Mouse (Mus musculus): ENCODE results near the gene Creb3l2.

Creb3l2 gene

DNA sequence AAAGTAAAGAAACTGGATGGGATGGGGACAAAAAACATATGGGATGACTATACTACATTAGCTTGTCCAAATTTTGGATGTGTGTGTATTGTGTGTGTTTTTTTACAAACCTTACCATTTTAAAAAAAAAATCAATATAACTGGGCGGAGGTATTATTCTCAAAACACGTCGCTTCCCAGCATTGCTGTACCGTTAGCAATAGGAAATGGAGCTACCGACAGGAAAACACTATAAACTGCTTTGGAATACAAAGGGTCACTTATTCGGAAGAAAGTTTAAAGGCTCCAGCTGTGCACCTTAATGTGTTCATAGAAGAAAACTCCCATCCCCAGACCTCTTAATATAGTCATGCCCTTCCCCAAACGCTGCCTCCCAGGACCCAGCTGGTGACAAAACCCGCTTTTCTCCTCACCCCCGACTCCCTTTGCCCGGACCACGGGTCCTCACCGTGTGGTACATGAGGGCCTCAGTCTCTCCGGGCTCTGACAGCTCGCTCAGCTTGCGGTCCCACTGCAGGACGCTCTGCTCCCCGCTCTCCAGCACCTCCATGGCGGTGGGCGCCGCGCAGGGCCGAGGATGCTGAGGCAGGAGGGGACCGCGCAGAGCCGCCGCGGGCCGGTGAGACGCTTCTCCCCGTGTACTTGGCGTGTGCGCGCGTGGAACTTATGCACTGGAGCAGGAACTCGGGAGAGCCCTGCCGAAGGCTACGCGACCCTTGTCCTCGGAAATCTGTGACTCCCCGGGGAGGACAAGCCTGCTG is 515 bp downstream of the Creb3l2 start:
- DNase-seq (ENCODE audit: low spot score), result no peak

DNA sequence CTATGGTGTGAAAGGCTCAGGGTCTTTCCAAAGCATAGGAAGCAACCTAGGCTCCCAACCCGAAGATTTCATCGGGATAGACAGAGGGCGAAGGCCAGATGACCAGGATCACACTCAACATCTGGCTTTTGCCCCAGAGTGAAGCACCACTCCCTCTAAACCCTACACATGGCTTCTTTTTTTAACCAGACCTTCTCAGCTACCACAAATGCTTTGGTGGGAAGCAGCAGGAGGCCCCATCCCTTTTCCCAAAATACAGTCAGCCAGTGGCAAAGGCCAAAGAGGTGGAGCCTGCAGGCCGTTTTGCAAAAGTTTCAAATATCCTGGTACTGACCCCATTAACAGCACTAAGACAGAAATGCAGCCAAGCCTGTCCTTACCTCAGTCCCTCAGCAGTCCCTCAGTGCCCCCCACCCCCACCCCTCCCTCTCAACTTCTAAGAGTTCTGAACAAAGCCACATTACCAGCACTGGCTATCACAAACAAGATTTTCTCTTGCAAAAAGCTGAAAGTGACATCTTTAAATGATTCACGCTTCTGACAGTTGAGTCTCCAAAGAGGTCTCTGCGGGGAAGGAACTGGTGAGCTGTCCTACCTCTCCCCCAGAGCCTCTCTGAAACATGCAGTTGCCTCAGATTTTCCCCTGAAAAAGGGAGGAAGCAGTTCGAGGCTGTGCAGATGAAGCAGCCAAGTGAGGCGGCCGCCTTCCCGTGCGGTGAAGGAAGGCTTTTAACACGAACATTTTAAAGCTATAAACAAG is 1.3 kb downstream of the Creb3l2 start:
- no peak for DNase-seq (ENCODE audit: low spot score)

DNA sequence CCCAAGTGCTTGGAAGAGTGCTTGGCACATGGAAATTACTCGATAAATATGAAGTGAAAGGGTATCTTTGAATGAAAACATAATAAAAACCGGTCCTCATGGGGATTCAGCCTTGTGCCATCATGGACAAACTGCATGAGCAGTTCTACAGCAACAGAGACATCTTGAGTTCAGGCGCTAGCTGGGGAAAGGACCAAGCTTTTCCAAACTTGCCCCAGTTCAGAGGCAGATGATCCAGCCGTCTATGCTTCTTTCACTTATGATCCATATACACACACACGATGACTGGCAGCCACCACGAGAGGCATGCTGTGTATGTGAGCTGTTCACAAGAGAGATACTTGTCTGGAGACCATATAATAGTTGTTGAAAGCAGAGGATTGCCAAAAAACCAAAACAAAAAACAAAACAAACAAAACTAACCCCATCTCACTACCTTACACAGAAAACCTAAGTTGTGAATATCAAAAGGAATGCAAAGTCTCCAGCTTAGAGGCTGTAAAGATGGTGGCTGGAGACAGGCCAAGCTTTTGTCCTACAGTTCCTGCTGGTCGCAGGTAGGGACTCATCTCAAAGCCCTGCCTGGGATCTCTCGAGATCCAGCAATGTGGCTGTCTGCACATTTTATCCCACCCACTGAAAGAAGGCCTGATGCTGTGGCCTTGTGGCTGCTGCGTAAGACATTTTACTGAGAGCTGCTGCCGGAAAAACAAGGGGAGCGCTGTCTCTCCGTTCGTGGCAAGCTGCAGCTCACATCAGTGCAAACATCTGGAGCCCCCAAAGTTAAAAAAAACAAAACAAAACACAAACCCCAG is 2.1 kb downstream of the Creb3l2 start:
- no peak for DNase-seq (ENCODE audit: low spot score)

DNA sequence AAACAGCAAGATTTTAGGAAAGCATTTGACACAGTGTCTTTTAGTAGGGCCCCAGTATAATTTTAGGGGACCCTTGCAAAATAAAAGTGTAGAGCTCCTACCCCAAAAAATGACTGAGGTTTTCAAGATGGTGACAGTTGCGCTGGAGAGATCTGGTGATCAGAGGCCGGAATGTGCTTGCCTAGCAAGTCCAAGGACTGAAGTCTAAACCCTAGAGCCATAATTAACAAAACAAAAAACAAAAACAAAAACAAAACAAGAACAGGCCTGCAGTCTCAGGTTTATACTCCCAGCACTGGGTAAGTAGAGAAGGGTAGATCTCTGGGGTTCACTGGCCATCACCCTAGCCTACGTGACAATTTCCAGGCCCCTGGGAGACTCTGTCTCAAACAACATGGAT is 3.4 kb downstream of the Creb3l2 start:
- DNase-seq (ENCODE audit: low spot score), result no peak

DNA sequence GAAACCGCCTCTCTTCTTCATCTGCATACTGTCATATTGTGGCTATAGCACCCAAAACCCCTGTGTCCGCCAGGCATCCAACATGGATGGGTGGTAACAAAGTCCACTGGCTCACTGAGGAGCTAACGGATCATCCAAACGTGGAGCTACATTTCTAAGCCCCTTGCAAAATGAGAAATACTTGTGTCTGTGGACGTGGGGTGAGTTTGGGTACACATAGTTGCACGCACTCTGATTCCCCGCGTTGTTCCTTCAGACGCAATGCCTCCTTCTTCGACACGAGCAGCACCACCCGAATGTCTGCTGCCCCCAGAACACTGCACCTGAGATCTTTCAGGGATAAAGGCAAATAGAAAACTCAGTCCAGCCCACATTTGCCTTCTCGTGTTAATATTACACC is 4.9 kb downstream of the Creb3l2 start:
- no peak for DNase-seq (ENCODE audit: low spot score)

DNA sequence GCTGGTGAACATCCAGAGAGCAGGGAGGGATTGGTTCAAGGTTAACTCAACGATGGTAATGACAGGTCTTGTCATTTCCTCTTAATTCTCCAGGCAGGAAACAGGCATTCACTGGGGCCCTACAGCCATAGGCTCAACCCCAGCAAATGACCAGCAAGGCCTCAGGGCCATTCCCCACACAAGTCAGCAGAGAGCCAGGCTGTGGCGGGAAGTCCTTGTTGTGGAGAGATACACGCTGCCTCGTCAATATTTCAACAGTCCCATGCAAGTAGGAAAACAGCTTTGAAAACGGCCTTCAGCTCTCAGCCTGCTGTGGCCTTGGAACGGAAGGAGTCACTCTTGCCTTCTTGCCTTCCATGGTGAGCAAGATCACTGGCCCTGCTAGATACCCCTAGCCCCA is 6.6 kb downstream of the Creb3l2 start:
- no peak for DNase-seq (ENCODE audit: low spot score)

DNA sequence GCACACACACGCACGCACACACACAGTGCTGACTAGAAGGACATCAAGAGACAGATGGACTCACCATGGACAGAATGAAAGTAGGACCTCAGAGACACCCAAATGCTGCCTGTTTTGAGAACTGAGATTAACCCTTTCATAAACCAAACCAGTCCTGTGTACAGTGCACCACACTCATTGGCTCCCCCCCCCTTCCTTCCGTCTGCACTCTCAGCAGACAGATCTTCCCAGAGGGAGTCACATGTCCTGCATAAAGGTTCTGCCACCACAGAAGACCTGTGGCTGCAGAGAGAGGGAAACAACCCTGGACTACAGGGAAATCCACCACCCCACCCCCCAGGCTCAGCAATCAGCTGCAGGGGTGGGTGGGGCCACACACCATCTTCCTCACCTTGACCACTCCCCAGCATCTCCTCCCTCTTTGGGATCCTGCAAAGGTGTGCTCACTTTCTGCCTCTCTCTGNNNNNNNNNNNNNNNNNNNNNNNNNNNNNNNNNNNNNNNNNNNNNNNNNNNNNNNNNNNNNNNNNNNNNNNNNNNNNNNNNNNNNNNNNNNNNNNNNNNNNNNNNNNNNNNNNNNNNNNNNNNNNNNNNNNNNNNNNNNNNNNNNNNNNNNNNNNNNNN is 12.0 kb downstream of the Creb3l2 start:
- DNase-seq (ENCODE audit: low spot score), result no peak

DNA sequence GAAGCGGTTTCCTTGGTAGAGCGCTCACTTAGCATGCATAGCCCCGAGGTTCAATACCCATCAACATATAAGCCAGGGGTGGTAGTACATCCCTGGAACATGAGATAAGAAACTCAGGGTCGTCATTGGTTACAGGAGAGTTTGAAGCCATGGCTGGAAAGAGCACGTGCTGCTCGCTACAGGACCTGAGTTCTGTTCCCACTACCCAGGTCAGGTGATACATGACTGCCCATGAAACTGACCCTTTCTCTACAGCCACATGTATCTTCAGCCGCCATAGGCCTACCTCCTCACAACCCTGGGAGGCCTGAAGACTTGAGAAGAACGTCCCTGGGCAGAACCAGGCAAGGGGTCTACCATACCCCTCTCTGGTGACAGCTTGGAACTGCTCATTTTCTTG is 13.0 kb downstream of the Creb3l2 start:
- DNase-seq (ENCODE audit: low spot score), result no peak

DNA sequence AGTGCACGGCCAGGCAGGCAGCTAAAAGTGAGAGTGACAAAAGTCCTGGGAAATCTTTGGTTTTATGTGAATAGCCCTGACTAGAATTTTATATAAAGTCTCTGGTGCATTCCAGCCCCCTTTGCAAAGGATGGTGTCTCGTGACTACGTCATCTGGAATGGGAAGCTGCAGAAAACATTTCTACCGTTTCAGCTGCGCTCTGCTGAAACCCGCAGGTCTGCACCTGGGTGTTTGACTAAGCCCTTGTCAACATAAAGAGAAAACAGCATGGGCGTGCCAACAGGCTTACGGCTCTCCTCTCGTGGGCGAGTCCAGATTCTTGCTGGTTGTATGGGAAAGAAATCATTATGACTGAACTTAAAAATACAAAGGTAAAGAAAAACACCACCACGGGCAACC is 13.9 kb downstream of the Creb3l2 start:
- DNase-seq (ENCODE audit: low spot score), result no peak

DNA sequence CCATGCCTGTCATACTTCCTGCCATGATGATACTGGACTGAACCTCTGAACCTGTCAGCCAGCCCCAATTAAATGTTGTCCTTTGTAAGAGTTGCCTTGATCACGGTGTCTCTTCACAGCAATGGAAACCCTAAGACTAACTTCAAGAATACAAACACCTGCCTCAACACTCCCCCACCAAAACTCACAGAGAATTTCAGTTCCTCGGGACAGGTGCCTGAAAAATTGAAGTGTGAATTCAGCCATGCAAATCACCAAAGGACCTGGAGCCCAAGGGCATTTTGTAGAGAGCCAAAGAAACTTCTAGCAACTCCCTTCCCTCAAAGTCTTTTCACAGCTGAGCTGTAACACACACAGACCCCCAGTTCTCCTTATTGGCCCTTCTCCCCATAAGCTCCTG is 15.3 kb downstream of the Creb3l2 start:
- no peak for DNase-seq (ENCODE audit: low spot score)

DNA sequence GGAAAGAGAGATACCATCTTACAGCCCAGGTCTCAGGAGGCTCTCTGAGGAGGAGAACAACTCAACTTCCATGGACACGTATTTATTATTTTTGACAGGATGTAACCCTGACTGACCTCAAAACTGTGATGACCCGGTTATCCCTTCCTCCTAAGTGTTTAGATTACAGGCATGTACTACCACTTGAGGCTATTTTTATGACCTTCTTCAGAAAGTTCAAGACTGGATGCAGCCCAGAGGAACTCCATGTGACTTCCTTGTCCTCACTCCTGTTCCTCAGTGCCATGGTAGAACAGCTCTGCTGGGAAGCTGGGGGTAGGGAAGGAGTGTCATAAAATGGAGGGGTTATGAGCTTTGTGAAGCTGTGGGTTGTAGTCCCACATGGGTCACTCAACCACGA is 16.1 kb downstream of the Creb3l2 start:
- no peak for DNase-seq (ENCODE audit: low spot score)

DNA sequence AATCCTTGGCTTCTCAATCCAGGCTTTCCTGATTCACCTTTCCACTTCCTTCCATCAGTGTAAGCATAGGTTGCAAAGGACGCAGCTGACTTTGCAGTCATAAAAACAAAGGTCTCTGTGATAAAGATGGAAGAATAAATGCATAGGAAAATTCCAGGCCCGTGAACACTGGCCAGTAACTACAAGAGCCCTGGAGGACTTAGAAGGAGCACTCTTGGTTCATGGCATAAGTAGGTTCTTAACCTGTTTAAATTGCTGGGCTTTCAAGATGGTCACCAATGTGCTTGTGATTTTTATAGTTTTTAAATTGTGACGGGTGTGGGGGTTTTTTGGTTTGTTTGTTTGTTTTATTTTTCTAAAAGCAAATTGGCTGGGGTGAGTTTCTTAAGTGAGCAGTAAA is 16.9 kb downstream of the Creb3l2 start:
- no peak for DNase-seq (ENCODE audit: low spot score)

DNA sequence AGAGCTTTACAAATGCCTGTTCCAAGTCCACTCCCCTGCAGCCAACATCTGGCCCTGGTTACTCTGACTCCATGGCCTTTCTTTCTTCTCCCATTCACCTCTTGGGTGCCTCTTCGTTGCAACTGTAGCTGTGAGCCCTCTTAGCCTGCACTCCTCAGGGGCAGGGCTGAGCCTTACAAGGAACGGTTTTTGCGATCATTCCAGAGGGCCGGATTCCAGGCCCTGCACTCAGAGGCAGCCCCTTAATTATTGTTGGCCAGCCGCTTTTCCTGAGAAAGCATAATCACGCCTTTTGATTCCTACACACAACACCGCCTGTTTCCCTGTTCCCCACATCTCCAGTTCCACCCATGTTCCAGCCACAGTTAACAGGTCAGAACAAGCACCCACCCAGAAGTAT is 17.6 kb downstream of the Creb3l2 start:
- no peak for DNase-seq (ENCODE audit: low spot score)

DNA sequence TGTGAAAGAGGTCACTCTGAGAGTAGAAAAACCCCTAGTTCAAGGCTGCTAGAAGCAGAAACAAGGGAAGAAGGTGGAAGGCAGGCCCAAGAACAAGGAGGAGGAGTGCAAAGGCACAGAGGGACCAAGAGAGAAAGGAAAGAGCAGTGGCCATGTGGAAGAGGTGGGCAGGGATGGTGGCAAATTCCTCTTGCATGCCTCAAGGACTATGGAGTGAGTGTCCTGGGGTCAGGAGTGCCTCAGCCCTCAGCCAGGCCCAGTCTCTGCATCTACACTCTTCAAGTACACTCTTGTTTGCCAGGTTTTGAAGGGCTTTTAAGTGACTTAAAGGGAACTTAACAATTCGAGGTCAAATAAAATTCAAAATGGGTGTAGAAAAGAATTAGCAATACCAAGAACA is 18.6 kb downstream of the Creb3l2 start:
- no peak for DNase-seq (ENCODE audit: low spot score)

DNA sequence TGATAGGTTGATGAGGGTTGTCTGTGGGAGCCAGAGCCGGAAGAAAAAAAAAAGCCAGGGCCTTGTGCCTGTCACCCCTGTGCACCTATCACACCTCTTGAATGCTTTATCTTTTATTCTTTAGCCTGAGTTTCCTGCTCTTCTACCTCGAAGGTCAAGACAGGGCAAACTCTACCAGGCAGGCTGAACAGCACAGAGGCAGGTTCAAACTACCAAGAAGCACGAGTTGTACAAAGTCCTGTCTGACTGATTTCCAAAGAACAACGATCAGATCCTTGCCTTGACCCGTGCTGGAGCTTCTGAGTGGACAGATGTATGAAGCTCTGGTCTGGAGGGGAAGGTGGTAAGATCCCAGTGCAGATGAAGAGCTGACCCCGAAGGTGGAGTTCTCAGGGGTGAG is 20.8 kb downstream of the Creb3l2 start:
- no peak for DNase-seq (ENCODE audit: low spot score)

DNA sequence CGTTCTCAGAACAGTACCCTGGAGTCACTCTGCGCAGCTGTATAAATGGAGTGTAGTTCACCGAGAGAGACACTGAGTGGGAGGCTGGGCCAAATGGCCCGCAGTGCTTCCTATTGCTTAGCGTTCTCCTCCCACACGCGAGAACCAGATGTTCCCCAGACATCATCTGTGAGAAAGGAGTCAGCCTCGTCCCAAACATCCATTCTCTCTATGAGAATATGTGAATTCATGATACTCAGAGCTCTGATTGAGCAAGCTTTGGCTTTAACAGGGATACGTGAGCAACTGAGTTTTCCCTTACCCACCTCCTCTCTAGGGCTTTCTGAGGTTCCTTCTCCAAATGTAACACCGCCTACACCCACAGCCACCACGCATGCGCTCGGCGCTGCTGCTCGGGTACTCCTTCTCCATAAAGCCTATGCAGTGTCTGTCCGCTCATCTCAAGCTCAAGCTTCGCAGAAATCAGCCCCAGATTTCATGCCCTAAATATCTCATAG is 22.5 kb downstream of the Creb3l2 start:
- DNase-seq (ENCODE audit: low spot score), result peak; percentile 86

DNA sequence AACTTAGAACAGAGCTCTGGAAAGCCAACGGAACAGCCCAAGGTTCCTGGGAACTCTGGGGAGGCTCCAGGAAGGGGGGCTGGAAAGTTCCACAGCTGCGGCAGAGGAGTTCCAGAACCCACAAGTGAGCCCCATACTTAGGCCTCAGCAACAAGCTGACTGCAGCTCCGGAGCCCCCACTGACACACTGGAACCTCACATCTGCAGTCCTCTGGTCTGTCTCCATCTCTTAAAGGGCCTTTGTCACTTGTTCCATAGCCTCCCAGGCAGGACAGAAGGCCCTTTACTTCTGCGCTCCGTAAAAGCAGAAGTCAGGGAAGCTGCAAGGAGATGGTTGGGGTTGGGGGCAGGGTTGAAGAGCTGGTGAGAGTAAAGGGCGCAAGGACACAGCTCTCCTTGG is 23.0 kb downstream of the Creb3l2 start:
- no peak for DNase-seq (ENCODE audit: low spot score)

DNA sequence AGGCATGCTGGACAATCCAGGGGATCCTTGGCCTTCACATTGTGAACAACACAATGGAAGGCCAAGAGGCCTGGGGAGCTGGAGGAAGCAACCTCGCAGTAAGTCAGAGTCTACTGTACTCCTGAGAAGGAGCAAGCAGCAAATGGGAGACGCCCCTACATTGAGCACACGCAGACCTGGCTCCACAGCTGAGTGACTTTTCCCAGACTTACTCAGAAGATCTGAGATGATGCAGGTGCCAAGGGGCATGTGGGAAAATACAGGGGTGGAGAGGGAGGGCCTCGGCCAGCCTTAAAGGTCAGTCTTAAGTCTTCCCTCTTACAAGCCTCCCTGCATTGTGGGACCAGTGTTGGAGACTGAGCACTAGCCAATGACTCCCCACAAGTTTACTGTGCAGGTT is 25.2 kb downstream of the Creb3l2 start:
- DNase-seq (ENCODE audit: low spot score), result no peak

DNA sequence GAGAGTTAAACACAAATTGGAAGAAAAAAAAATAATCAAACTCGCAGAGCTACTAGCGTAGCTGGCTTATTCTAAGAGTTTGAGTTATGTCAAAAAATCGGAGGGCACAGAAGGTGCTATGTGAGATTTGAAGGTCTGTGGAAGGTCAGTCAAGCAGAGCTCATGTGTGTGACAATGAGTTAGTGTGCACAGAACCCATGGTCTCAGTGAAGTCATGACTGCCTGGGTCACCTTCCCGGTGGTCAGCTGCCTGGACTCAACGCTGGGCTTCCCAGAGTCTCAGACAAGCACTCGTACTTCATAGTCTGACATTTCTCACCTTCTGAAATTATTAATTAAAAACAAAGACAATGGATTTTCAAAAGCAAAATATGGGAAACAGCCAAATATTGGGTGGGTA is 26.4 kb downstream of the Creb3l2 start:
- no peak for DNase-seq (ENCODE audit: low spot score)

DNA sequence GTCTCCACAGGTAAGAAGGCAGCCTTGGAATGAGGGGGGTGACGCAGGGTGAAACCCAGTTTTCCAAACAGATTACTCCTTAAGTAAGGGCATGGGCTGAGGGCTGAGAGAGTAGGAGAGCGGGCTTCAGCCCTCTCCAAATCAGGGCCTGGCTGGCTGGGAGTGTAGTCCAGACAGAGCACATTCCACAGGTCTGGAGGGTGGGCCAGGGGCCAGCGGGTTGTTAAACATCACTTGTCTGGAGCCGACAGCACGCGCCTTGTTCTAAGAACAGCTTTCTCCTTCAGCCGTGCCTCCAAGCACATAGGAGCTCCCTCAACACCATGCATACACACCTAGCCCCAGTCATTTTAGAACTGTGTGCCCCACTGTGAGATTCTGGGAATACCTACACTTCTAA is 26.9 kb downstream of the Creb3l2 start:
- no peak for DNase-seq (ENCODE audit: low spot score)

DNA sequence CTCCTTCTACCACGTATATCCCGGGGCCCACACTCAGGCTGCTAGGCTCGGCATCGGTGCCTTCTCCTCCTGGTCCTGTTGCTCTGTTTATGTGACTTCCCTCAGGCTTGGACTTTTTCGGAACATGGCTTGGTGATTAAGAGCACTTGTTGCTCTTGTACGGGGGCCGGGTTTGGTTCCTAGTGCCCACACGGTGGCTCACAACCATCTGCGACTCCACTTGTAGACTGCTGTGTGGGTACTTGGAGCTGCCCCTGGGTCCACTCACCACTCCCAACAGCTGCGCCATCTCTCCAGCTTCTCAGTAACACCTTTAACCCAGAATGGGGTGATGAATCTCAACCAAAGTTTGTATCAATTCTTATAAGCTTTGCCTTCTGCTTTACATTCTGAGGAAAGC is 27.4 kb downstream of the Creb3l2 start:
- no peak for DNase-seq (ENCODE audit: low spot score)

DNA sequence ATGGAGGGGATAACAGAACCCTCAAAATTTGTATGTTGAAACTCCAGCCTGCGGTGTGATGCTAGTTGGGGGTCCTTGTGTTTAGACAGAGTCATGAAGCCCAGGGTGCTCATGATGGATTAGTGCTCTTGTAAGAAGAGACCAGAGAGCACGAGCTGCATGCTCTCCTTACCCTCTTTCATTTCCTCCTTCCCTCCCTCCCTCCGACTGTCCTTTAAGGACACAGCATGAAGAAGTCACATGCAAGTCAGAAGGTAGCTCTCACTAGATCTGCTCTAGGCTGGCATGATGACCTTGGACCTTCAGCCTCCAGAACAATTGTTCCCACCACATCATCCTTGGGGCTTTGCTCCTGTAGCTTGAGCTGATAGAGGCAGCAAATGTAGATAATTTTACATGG is 30.2 kb downstream of the Creb3l2 start:
- no peak for DNase-seq (ENCODE audit: low spot score)
